Mouse (Mus musculus) skeletal muscle tissue, adult 2 months (tissue): ENCODE data around the gene Slc9a5.

Experiments used
- DNase-seq: peaks from one replicate; pipeline ENCODE4 v3.0.0-alpha.2; 2012; ENCODE audit warnings: low read depth, low spot score

Slc9a5 gene

DNA sequence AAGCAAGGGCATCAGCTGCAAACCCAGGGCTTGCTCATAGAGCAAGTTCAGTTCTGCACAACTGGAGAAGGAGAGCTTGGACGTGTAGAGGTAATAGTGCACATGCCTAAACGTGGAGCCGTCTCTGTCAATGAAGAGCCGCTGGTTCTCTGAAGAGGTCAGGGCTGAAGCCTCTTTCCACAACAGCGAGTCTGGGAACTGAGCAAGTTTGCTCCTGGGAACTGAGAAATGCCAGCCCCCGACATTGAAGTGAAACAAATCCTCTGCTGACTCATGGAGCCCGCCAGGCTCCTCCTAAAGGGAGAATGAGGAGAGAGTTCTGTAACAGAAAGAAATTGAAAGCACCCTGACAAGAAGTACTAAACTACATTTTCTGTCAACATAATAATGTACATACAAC is 59.7 kb downstream of the Slc9a5 start:
- no peak for DNase-seq

DNA sequence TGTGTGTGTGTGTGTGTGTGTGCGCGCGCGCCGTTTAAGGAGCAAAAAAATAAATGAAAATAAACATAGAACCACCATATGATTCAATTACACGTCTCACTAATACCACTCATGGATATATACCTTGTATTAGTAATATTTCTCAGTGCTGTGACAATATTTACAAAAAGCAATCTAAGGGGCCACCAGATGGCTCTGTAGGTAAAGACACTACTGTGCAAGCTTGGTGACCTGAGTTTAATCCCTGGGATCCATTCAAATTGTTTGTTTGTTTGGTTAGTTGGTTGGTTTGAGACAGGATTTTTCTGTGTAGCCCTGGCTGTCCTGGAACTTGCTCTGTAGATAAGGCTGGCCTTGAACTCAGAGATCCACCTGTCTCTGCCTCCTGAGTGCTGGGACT is 61.3 kb downstream of the Slc9a5 start:
- DNase-seq = no peak

DNA sequence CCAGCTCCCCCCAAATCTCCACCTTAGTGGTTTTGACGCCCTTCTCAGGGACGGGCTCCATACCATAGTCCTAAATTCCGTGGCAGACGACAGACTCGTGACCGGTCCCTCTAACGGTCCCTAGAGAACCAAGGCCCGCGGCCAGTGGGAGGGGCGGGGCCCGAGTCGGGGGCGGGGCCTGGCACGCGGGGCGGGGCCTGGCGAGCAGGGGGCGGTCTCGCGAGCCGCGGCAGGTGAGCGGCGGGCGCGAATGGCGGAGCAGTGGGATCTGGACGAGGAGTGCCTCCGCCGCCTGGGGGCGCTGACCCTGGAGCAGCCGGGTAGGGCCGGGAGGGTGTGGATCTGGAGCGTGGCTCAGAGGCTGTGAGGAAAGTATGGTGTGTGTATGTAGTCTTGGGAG is 64.7 kb downstream of the Slc9a5 start, which contains the start of the genes Kctd19 and Lrrc36:
TSS of gene Kctd19 (minus strand) at position 112 of the 400 bp plus-strand sequence.
TSS of gene Lrrc36 (plus strand) at position 181 of the 400 bp plus-strand sequence.
- peak; percentile 14 for DNase-seq

DNA sequence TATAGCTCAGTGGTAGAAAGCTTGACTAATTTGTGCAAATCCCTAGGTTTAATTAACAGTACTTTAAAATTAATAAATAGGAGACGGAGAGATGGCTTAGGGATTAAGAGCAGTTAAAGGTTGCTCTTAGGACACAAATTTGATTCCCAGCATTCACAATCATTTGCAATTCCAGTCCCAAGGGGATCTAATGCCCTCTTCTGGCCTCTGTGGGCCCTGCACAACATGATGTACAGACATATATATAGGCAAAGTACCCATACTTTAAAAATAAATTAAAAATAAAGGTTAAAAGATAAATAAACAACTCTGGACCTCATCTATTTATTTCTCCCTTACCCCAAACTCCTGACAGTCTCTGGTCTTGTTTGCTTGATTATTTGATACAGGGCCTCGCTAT is 70.3 kb downstream of the Slc9a5 start:
- DNase-seq = no peak
